Mouse (Mus musculus) left cerebral cortex, adult 8-10 months (tissue): ENCODE measurements around the gene Prdm11. TPM values are rescaled to one million over a fixed set of nuclear protein-coding genes. Genes with fewer than 3 reads are reported as not detected.

Source experiments
- DNase-seq, 2 experiments: peaks; one replicate each; pipeline ENCODE4 v3.0.0; 2022; ENCODE audit warnings: low spot score in 2 of 2
- total RNA-seq, 4 experiments: library from RNA; stranded (reverse); gene quantifications; 2 replicates each; pipeline ENCODE4 v1.2.4; 2022

Gene Prdm11
- total RNA-seq = 10 to 100 TPM; 21.0 to 22.5 (median 21.5) TPM

DNA sequence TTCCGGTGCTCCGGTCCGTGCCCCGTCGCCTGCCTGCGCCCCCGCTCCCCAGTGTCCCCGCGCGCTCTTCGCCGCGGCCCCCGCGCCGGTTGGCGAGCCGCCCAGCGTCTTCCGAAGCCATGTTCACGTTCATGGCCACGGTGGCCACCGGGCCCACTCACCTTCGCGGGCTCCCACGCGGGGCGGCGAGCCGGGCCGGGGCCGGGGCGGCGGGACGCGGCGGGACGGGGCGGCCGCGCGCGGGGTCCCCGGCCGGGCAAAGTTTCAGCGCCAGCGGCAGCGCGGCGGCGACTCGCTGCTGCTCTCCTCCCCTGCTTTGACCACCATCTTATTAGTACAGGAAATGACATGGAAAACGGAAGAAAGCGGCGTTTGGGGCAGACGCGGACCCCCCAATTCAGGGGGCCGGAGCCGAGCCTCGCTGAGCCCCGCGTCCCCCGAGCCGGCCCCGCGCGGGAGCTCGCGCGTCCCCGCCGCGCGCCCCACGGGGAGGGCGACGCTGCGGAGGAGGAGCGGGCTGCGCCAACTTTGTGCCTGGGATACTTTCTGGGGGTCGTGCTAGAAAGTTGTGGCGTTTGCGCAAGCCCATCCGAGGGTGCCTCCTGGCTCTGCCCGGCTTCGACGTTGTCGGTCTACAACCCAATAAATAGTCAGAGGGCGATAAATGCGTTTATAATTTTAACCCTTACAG is at the start of gene Prdm11:
Gene Prdm11 (minus strand): TSS at position 350 of the 691 bp plus-strand sequence.
- DNase-seq = peak in 1 of 2 experiments; percentile 23

DNA sequence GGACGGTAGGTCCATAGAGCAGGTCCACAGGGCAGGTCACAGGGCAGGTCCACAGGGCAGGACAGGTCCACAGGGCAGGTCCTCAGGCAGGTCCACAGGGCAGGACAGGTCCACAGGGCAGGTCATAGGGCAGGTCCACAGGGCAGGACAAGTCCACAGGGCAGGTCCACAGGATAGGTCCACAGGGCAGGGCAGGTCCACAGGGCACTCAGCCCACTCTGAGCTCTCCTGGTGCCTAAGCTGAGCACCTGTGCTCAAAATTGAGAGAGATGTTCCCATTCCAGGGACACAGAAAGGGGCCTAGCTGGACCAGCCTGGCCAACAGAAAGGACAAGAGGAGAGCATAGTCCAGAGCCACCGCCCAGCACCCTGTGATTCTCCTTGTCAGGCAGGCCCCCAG is 46.4 kb upstream of the Prdm11 start:
- no peak for DNase-seq

DNA sequence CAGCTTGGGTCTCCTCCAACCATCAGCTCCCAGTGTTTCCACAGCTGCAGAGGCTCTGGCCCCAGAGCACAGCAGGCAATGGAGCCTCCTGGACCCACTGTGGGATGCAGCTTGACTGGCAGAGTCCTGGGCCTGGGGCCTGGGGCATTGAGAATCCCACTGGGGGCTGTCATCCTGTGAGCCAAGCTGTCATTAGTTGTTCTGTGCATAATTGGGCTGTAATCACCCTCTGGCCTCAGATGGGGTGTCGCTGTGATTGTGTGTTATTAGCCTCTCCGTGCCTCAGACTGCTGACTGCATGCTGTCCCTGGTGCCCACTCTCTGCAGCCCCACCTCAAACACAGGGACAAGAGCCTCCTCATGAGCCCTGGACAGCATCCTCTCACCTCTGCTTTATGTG is 45.7 kb upstream of the Prdm11 start:
- DNase-seq = no peak

DNA sequence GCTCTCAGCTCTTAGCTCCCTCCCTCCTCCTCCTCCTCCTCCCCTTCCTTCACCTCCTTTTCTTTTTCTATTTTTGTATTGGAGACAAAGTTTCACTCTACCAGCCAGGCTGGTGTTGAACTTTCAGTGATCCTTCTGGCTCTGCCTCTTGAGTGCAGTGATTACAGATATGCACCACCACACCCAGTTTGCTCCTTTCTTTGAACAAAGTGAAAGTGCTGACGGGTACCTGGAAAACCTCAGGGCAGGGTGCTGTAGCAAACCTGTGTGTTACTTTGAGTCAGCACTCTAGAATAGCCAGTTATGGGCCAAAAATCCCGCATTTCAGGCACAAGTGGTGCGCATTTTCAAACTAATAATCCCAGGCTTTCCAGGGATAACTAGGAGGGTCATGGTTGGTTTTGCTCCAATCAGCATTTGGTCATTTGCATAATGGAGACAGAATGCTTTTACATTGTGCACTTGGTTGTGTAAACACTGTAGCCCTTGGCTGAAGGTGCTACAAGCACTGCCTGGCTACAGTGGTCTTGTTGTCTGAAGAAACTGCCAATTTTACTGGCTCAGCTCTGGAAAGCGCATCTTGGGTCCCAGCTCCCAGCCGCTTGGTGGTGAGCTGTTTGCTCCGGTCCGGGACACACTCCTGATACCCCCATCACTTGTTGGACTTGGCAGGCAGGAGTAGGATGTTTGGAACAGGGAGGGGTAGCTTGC is 43.6 kb upstream of the Prdm11 start:
- no peak for DNase-seq

DNA sequence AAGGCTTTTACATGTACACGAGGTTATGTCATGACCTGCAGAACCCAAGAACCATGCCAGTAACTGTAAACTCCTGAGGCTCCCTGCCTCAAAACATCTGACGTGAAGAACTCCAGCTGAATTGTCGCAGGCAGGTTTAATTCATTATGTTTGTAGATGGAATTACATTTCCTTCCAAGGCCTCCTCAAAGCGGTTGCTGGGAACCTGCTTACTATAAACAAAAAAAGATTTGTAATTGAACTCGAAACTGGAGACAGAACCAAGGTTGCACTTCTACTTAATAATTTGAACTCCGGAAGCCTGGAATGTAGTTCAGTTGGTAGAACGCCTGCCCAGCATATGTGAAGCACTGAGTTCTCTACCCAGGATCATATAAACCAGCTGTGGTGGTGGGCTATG is 42.0 kb upstream of the Prdm11 start:
- DNase-seq = no peak

DNA sequence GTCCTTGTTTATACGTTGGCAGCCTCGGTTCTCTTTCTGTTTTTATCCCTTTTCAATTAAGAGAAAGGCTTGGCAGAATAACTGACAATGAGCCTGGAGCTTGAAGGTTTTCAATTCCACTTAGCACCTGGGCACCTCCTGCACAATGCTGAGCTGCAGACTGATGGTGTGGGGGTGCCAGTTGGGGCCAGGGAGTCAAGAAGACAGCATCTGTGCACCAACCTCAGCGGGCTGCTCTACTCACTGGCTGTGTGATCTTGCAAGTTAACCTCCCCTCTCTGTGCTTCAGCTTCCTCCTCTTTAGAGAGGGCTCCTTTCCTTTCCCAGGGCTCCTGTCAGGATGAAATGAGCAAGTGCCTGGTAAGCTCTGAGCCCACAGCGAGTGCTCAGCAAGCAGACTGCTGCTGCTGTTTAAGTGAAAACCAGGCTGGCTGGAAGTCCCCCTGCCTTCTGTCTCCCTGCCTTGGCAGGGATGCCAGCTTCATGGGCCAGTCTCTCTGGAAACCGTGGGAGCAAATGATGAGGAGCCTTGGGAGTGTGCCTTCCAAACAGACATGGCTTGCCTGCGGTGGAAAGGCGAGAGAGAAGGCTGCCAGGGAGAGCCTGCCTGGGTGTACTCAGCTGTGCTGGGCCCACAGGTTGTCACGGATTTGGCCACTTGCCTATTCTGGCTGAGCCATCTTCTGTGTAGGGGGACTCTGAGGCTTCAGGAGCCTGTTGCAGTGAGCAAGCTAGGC is 39.5 kb upstream of the Prdm11 start:
- peak; percentile 34 to 95 for DNase-seq

DNA sequence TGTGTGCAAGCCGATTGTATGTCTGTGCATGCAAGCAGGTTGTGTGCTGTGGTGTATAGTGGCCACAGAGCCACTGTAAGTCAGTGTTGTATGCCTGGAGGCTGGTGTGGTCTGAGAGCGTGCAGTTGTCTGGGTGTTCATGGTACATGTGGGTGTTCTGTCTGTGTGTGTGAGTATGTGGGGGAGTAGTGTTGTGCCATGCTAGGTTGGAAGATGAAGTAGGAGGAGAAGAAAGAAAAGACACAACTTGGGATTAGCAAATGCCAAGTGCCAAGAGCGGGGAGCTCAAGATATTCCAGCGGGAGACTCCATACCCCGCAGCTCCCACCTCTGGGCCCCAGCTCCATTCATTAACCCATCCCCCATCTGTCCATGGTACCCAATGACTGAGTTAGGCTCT is 38.5 kb upstream of the Prdm11 start:
- DNase-seq = peak in 1 of 2 experiments; percentile 63

DNA sequence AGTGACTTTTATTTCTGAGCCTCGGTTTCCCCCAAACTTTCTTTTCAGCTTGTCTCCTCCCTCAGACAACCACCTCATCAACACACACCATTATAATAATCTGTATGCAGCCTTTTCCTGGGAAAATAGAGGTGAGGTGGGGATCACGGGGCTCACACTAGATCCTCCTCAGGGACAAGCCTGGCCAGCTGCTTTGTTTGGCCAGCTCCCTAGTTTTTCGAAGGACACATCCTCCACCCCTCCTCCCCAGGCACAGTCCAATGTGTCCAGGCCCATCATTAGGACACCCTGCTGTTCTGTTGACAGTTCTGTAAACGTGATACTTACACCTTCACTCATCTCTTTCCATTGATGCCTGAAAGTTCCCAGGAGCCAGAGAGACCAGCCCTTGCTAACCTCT is 37.4 kb upstream of the Prdm11 start:
- DNase-seq = no peak

DNA sequence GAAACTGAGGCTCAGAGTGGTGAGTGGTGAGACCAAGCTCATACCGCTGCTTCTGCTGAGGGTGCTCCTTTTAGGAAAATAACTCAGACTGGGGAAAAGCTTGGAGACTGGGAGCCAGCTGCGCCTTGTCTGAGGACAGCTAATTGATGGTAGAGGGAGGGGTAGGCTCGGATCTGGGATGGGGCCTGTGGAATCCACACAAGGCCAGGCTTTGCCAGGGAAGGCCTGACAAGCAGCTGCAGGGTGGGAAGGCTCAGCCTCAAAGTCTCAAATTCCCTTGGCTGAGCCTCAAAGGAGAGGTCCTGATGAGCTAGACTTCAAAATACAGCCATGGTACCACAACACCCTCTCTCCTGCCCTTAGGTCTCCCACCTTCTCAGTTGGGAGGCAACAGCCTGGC is 36.9 kb upstream of the Prdm11 start:
- DNase-seq = no peak

DNA sequence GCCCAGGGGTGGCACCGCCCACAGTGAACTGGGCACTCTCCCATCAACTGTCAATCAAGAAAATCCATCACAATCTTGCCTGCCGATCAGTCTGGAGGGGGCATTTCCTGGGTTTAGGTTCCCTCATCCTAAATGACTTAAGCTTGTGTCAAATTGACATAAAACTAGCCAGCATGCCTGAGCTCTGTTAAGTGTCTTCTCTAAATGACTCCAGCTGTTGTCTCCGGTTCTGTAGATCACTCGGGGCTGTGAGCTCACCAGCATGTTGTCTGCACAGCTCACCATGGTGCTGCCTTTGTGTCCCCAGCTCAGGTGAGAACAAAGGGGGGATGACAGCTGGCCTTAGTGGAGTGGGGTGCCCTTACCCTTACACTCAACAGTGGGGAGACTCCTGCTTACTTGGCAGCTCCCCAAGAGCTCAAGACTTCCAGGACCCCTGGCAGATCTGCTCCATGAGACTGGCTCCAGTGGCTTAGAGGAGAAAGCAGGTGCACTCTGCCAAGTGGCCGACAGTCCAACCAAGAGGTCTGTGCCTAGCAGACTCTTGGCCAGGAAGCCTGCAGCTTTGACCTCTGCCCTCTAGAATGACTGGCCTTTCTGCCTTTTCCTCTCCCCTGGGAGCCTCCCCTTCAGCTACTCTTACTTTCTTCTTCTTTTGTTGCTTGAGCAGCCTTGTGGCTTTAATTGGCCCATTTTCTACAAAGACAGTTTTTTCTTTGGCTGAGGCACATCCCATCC is 35.1 kb upstream of the Prdm11 start:
- DNase-seq = no peak

DNA sequence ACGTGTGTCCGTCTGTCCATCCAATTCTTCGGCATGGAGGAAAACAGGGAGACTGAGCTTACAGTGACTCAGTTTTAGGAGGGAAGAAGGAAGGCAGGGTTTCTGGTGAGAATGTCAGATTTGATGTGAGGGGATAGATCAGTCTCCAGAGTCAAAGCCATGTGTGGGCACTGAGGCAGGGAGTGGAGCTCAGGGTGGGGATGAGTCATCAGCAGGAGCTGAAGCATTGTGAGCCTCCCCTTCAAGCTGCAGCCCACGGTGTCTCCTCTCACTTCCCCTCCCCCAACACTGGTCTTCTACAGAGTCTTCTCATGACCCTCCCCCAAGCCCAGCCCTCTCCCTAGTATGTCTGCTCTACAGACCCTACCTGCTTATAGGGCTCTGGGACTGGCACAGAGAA is 33.4 kb upstream of the Prdm11 start:
- DNase-seq = peak in 1 of 2 experiments; percentile 55

DNA sequence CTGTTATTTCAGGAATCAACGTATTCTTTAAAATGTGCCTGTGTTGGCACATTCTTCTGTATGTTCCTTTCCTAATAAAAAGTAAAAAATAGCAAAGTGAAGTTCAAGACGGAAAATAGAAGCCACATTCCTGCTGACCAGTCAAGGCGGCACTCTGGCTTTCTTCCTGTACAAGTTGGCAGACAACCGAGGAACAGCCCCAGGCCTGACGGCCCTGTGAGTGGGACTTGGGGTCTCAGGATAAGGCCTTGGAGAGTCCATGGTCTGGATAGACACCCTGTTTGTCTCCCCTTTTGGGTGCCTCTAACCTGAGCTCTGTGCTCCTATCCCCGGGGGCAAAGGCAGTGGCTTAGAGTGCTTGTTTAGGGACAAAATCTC is 30.6 kb upstream of the Prdm11 start:
- no peak for DNase-seq

DNA sequence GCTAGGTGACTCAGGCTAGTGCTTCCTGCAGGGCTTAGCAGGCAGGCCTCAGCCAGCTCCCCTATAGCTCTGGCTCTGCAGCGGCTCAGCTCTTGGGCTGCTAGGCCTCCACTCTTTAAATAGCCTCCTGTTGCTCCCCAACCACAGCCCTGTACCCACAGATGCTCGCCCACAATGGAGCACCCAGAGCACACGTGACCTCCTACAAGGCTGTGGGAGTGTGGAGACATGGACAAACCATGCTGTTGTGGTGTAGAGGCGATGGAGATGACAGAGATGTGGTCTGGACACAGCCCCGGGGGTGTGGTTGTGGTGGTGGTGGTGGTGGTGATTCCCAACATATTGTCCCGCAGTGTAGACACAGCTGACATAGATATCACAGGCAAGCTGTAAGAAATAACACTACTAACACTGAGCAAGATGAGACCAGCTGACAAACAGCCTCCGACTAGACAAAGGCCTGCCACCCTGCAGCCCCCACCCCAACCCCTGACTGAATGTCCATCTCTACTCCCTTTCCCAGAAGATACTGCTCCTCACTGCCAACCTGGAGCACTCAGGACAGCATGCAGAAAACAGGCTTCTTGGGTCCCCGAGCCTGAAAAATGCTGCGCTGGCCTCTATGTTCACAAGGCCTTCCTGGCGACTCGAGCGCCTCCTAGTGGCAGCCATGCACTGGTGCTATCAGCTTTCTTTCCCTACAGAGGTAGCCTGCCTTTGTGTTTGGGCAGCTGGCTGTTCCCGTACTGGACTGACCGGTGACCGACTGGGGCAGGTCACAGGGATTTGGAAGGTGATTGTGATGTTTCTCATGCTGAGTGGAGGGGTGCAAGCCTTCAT is 30.0 kb upstream of the Prdm11 start:
- DNase-seq = peak in 1 of 2 experiments; percentile 77

DNA sequence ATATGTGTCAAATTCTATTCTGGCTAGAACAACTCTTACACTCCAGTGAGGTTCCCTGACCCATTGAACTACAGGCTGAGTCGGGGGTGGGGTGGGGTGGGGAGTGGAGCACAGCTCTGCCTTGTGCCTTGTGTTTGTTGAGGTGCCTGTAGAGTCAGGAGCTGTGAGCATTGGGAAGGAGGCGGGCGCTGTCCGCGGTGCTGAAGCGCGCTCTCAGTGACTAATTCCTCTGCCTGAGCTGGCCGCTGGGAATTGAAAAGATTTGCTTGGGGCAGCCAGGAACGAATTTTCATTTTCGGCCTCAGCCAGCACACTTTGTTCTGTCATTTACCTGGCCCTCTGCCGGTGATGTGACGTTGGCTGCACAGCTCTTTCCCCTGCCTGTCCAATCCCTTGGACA is 25.7 kb upstream of the Prdm11 start:
- no peak for DNase-seq

DNA sequence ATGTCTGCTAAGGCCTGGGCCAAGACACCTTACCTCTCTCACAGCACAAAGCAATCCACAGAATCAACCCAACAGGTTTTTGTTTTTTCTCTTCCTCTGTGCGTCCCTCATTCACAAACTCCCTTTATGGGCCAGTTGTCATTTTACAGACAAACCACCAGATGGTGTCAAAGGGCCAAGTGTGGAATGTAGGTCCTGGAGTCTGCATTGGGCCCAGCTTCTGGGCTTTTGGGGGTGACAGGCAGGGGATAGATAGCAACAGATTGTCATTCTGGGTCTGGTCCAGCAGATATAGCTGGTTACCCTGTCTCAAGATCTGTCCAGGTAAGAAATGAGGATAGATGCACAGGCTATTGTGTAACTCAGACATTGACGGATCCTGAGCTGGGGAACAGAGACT is 23.0 kb upstream of the Prdm11 start:
- DNase-seq = no peak

DNA sequence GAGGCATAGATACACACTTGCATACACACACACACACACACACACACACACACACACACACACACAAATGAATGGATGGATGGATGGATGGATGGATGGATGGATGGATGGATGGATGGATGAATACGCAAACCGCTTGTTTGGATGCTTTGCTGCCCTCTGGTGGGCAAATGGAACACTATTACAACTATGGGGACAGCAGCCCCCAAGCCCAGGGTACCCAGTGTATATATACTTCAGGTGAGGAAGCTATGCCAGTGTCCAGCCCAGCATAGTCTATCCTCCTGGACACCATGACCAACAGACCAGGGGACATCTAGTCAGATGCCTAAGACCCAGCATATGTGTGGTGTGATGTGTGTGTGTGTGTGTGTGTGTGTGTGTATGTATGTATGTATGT is 17.4 kb upstream of the Prdm11 start:
- no peak for DNase-seq

DNA sequence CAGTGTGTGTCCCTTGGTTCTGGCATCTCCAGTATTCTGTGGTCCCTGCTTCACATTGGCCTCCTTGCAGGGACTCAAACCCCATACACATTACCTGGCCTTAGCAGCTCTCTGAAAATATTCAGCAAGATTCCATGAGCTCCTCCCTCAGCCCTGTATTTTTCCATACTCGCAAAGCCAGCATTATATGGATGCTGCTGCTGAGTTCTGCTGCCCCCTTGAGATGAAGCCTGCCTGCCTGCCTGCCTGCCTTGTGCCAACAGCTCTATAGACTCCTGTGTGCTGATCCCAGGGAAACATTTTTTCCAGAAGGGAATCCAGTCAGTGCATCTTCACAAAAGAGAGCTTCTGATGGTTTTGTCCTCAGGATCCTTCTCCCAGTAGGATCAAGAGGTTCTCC is 5.9 kb upstream of the Prdm11 start:
- no peak for DNase-seq

DNA sequence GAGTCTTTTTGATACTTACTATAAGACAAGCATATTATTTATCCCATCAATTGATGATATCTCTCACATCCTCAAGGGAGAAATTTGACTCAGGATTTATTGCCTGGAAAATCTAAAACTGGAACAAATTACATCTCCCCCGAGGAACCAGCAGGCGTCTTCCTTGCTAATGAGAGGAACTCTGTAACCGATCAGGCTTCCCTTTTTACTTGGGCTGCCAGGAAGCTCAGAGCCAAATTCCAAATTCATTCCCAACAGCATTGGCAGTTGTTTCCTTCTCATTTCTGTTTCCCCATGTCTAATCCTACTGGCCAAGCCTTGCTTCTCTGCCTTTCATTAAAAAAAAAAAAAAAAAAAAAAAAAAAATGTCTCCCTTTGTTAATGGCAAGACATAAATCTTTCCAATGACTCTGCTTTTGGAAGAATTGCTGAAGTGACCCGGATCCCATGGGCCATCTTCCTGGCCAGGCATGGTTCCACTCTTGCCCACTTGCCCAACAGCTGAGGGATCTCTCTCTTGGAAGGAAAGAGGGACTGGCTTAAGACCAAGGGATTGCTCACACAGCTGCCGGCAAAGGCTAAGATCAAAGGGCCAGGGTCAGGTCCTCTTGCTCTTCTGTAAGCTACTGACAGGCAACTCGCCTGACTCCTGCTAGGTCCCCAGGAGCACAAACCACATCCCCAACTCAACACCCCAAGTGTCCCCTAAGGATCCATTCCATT is 2.8 kb upstream of the Prdm11 start:
- DNase-seq = no peak

DNA sequence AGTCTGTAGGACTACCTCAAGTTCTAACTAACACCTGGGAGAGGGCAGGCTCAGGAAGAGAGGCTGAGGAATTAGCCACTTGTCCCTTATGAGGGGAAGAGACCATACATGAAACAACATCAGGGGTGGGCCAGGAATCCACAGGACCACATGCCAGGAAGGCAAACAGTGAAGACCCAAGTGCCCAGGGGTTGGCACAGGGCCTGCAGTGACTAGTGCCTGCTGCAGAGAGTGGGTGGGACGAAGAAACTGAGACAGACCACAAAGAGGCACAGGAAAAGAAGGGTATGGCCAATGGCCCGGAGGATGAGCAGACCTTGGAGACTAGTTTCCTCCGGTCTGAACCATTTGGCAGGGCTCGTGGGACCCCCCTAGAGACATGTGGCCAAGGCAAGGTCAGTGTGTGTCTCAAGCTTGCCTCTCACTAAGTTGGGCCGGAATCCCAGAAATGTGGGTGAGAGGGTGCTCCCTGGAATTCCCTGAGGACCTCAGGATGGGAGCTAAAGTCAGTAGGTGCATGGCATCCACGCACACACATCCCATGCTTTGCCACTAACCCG is 1.6 kb upstream of the Prdm11 start:
- DNase-seq = no peak

DNA sequence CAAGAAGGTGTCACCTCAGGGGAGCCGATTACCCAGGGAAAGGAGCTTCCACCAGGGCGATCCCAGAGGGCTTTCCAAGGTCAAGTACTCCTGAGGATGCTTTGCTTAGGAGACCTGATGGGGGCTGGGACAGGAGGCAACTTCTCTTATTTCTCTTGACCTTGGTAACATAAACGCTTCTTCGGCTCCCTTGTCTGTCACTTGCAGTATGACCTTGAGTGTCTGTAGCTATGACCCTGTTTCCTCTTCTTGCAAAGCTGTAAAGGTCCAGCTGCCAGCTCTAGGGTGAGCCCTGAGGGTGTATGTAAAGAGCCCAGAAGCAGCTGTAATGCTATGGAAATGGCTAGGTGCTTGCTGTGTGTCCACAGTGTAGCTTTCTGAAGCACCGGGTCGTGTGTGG is 1.1 kb upstream of the Prdm11 start:
- DNase-seq = no peak
